Mouse (Mus musculus) CH12.LX (cell line): ENCODE data around the gene Slc35b3. TPM values are rescaled to one million over a fixed set of nuclear protein-coding genes. Genes with fewer than 3 reads are reported as not detected.
A peak's percentile ranks its signal among the peaks of the same experiment; 100 is the strongest.

Experiments
- DNase-seq: peaks from one replicate; pipeline ENCODE4 v3.0.0-alpha.2; 2013; ENCODE audit errors: extremely low read depth
- H3K27ac ChIP-seq: 2 replicates; pipeline ENCODE4 v1.5.1; 2012; ENCODE audit warnings: low read depth, mild to moderate bottlenecking, control low read depth, moderate library complexity; ENCODE audit not compliant: insufficient read depth
- H3K27me3 ChIP-seq: replicated peaks from 2 replicates; pipeline ENCODE3; 2012; ENCODE audit warnings: inconsistent platforms
- H3K36me3 ChIP-seq, 2 experiments: replicated peaks in 1 of 2; 2 replicates each; pipeline versions ENCODE3 to v1.6.1; 2012; ENCODE audit warnings: inconsistent platforms in 1 of 2, low read length in 1 of 2, mild to moderate bottlenecking in 1 of 2, mixed read lengths in 1 of 2, moderate library complexity in 1 of 2; ENCODE audit not compliant: control insufficient read depth in 1 of 2, insufficient read depth in 1 of 2
- H3K4me1 ChIP-seq, 2 experiments: 2 replicates each; pipeline ENCODE4 v1.6.1; 2012; ENCODE audit warnings: inconsistent platforms in 1 of 2, moderate library complexity in 1 of 2; ENCODE audit not compliant: insufficient read depth in 2 of 2, control insufficient read depth in 1 of 2
- H3K4me2 ChIP-seq: 2 replicates; pipeline ENCODE4 v1.6.1; 2012; ENCODE audit warnings: low read depth, mild to moderate bottlenecking, control low read depth; ENCODE audit not compliant: poor library complexity, insufficient read depth, severe bottlenecking
- H3K4me3 ChIP-seq, 3 experiments: fragments of 150-350 bp in 1 of 3; sonication (generic) in 1 of 3; replicated peaks in 1 of 3; 2 replicates each; pipeline versions ENCODE3 to v1.5.1; 2011 to 2012; ENCODE audit warnings: low read depth in 2 of 3, low read length in 2 of 3, mild to moderate bottlenecking in 2 of 3, moderate library complexity in 2 of 3, control low read depth in 1 of 3, improper control_type of control experiment in 1 of 3, inconsistent platforms in 1 of 3, mixed read lengths in 1 of 3; ENCODE audit not compliant: poor library complexity in 1 of 3
- H3K79me2 ChIP-seq: replicated peaks from 2 replicates; pipeline ENCODE4 v1.6.1; 2012; ENCODE audit warnings: mild to moderate bottlenecking, moderate library complexity; ENCODE audit not compliant: control insufficient read depth, poor library complexity, insufficient read depth, severe bottlenecking; ENCODE audit errors: extremely low read depth
- H3K9ac ChIP-seq: 2 replicates; pipeline ENCODE4 v1.6.1; 2012; ENCODE audit warnings: low read depth, mild to moderate bottlenecking, control low read depth, moderate library complexity; ENCODE audit not compliant: insufficient read depth
- H3K9me3 ChIP-seq: replicated peaks from 2 replicates; pipeline ENCODE3; 2012; ENCODE audit warnings: low read length, inconsistent platforms, mixed read lengths
- CTCF ChIP-seq, 2 experiments: IDR thresholded peaks in 1 of 2; conservative IDR thresholded peaks in 1 of 2; 2 replicates each; pipeline ENCODE4 v1.5.1; 2011 to 2012; ENCODE audit warnings: low read depth in 2 of 2, low read length in 2 of 2, improper control_type of control experiment in 1 of 2, inconsistent platforms in 1 of 2, mild to moderate bottlenecking in 1 of 2, moderate library complexity in 1 of 2
- MAX ChIP-seq: IDR thresholded peaks from 2 replicates; pipeline ENCODE4 v1.6.1; 2011; ENCODE audit warnings: low read length, improper control_type of control experiment
- MXI1 ChIP-seq: IDR thresholded peaks from 2 replicates; pipeline ENCODE4 v1.6.1; 2011; ENCODE audit warnings: mild to moderate bottlenecking, low read depth, low read length, improper control_type of control experiment
- MYC ChIP-seq: IDR thresholded peaks from 2 replicates; pipeline ENCODE4 v1.6.1; 2011; ENCODE audit warnings: low read depth, mild to moderate bottlenecking, improper control_type of control experiment, low read length
- POLR2A ChIP-seq: IDR thresholded peaks from 2 replicates; pipeline ENCODE4 v1.6.1; 2011; ENCODE audit warnings: low read depth, mild to moderate bottlenecking, improper control_type of control experiment, low read length
- SIN3A ChIP-seq: IDR thresholded peaks from 2 replicates; pipeline ENCODE4 v1.6.1; 2012; ENCODE audit warnings: low read length, improper control_type of control experiment, inconsistent platforms
- UBTF ChIP-seq: IDR thresholded peaks from 2 replicates; pipeline ENCODE4 v1.6.1; 2012; ENCODE audit warnings: low read depth, mild to moderate bottlenecking, inconsistent platforms, low read length, improper control_type of control experiment, moderate library complexity
- USF1 ChIP-seq: IDR thresholded peaks from 2 replicates; pipeline ENCODE4 v1.6.1; 2014; ENCODE audit warnings: low read depth, mild to moderate bottlenecking, inconsistent platforms, low read length, improper control_type of control experiment
- ZC3H11A ChIP-seq: IDR thresholded peaks from 2 replicates; pipeline ENCODE4 v1.6.1; 2012; ENCODE audit warnings: low read depth, mild to moderate bottlenecking, inconsistent platforms, low read length, improper control_type of control experiment
- ZKSCAN1 ChIP-seq: IDR thresholded peaks from 2 replicates; pipeline ENCODE4 v1.6.1; 2012; ENCODE audit warnings: low read depth, inconsistent platforms, low read length, improper control_type of control experiment, borderline replicate concordance
- dilution Hi-C: fragments of 300-500 bp; cut with MboI; formaldehyde crosslinking; loops from 2 replicates; pipeline ENCODE4 v1.14.3; 2020; ENCODE audit warnings: low sequenced_read_pairs; ENCODE audit not compliant: extremely low pct_unique_long_range_greater_than_20kb, extremely low pct_ligation_motif_present
- in situ Hi-C: fragments of 300-500 bp; cut with MboI; formaldehyde crosslinking; loops from 3 replicates; pipeline ENCODE4 v1.14.3; 2019; ENCODE audit warnings: low sequenced_read_pairs, low pct_ligation_motif_present, low pct_unique_long_range_greater_than_20kb, mixed read lengths
- polyA plus RNA-seq: library from polyadenylated mRNA; unstranded; fragments of >175 nt; gene quantifications from 2 replicates; pipeline ENCODE4 v1.2.1, GENCODE M21; 2012; ENCODE audit warnings: low read depth; ENCODE audit not compliant: insufficient read length
- total RNA-seq, 2 experiments: library from RNA; depleted of rRNA; stranded (reverse); fragments of 300-350 nt in 1 of 2; fragments of >200 nt in 1 of 2; gene quantifications; 2 replicates each; pipeline ENCODE4 v1.2.3; 2012 to 2014

The Slc35b3 gene
- total and polyA plus RNA-seq, 3 experiments: 21.6 to 32.4 (median 24.9) TPM

DNA sequence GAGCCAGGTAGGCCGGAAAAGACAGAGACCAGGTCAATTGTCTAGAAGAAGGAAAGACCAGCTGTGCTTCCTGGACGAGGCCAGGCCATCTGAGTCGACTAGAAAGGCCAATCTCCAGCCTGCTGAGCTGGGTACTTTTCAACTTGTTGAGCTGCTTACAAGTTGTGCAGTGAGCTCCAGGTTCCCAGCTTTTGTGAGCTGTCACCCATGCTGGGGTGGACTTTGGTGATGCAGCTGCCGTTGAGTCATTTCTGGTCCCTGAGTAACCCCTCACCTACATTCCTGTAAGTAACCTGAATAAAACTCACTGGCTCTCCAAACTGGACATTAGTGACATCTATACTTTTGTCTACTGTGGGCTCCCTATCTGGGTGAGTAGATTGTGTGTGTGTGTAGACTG is 10.4 kb upstream of the Slc35b3 start:
- no peak overlapping the region for H3K4me2 ChIP-seq
- TF ChIP-seq MXI1 (no peak), SIN3A (no peak), POLR2A (no peak)
- TF ChIP-seq, all 38 proteins: peak for 0
- in situ Hi-C loops: no loop called here
- Histone ChIP-seq H3K79me2 (no peaks in the 10 kb centered on the region), H3K36me3 (peaks cover 0 to 9% of the 10 kb centered on the region in 2 experiments), H3K4me3 (no peak overlapping the region), H3K27me3 (no peaks in the 10 kb centered on the region), H3K9me3 (no peaks in the 10 kb centered on the region), H3K9ac (no peak overlapping the region), H3K27ac (no peak overlapping the region), H3K4me1 (peaks cover 0 to 9% of the 10 kb centered on the region in 2 experiments; a peak in 2 of 4 replicates)
- no peak for DNase-seq
- dilution Hi-C loops: no loop called here

DNA sequence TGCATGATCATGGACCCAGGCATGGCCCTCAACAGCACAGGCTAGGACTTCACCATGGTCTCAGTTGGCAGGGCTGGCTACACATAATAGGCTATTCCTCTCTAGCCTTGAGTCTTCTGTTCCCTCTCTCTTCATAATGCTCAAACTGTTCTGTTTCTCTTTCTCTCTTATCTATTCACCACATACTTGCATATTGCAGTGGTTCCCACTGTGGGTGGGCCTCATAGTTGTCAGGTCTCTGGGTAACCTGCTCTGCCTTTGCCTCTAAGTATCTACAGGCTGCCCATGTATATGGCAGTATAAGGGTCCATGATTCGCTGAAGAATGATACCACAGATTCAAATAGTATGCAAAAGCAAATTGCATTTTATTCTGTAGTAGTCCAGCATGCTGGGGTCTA is 6.8 kb upstream of the Slc35b3 start:
- Histone ChIP-seq H3K27ac (no peak overlapping the region), H3K9ac (no peak overlapping the region), H3K4me3 (no peak overlapping the region), H3K27me3 (no peaks in the 10 kb centered on the region), H3K36me3 (peaks cover 0 to 20% of the 10 kb centered on the region in 2 experiments), H3K9me3 (no peaks in the 10 kb centered on the region), H3K79me2 (no peaks in the 10 kb centered on the region), H3K4me2 (no peak overlapping the region), H3K4me1 (peaks cover 0 to 9% of the 10 kb centered on the region in 2 experiments; a peak in 2 of 4 replicates)
- TF ChIP-seq MAX: no peak
- no peak for TF ChIP-seq ZC3H11A
- TF ChIP-seq ZKSCAN1: no peak
- no peak for DNase-seq
- dilution Hi-C loops: no loop called here
- in situ Hi-C loops: no loop called here

DNA sequence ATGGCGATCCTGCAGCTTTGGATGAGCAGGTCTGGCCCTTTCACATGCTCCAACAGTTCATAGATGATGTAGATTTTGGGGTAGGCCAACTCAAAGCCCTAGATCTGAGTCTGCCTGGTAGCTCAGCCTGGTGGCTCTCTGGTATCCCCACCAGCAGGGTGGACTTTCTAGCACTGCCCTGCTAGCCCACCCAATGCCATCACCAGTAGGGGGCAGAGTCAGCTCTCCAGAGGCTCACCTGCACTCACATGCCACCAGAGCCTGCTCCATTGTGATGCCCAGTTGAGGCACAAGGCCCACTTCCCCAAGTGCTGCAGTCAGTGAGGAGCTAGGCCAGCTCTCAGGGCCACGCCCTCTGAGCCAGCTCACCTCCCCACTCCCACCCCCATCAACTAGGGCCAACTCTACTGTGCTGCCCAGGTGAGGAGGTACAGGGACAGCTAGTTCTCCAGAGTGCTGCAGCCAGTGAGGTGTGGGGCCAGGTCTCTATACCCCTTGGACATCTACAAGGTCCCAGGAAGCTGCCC is 6.3 kb upstream of the Slc35b3 start:
- dilution Hi-C loops (no loop called here), in situ Hi-C loops (no loop called here)
- Histone ChIP-seq H3K79me2 (no peaks in the 10 kb centered on the region), H3K4me2 (no peak overlapping the region), H3K27me3 (no peaks in the 10 kb centered on the region), H3K9ac (no peak overlapping the region), H3K36me3 (peaks cover 0 to 22% of the 10 kb centered on the region in 2 experiments), H3K9me3 (no peaks in the 10 kb centered on the region), H3K4me3 (no peak overlapping the region), H3K4me1 (peaks cover 0 to 9% of the 10 kb centered on the region in 2 experiments; a peak in 2 of 4 replicates), H3K27ac (no peak overlapping the region)
- no peak for TF ChIP-seq ZC3H11A
- TF ChIP-seq MYC: no peak
- TF ChIP-seq UBTF: no peak
- no peak for TF ChIP-seq USF1
- TF ChIP-seq CTCF (conservative IDR thresholded peaks at IDR 0.05 in 1 of 2, IDR thresholded peaks at IDR 0.05 in 1 of 2; ENCODE audit: low read depth in 2 of 2, low read length in 2 of 2): peak; percentile 8 to 40; a peak in 1 of 4 replicates
- DNase-seq: no peak
